Mouse (Mus musculus) liver, embryonic 13.5 days (tissue): Measurements from ENCODE around the gene Epb41l4b. TPM values are rescaled to one million over a fixed set of nuclear protein-coding genes. Genes with fewer than 3 reads are reported as not detected.

Experiments used
- ATAC-seq: fragments of 200-750 bp; cut with Nextera tagmentation; 2 replicates; pipeline ENCODE4 v1.8.0; 2017; ENCODE audit warnings: low read depth, mild to moderate bottlenecking, moderate number of reproducible peaks, moderate library complexity
- DNase-seq: peaks from one replicate; pipeline ENCODE4 v3.0.0; 2022
- H3K27ac ChIP-seq: fragments of 300-500 bp; sonication (generic); 2 replicates; pipeline ENCODE4 v1.5.1; 2015; ENCODE audit warnings: moderate library complexity, mild to moderate bottlenecking, inconsistent platforms
- H3K27me3 ChIP-seq: fragments of 300-500 bp; sonication (generic); 2 replicates; pipeline ENCODE4 v1.6.1; 2015; ENCODE audit warnings: mild to moderate bottlenecking, inconsistent platforms
- H3K36me3 ChIP-seq: fragments of 300-500 bp; sonication (generic); 2 replicates; pipeline ENCODE4 v1.6.1; 2015; ENCODE audit warnings: mild to moderate bottlenecking, inconsistent platforms
- H3K4me1 ChIP-seq: fragments of 300-500 bp; sonication (generic); replicated peaks from 2 replicates; pipeline ENCODE4 v1.6.1; 2015; ENCODE audit warnings: inconsistent platforms
- H3K4me2 ChIP-seq: fragments of 300-500 bp; sonication (generic); 2 replicates; pipeline ENCODE4 v1.6.1; 2015; ENCODE audit warnings: inconsistent platforms, mild to moderate bottlenecking, moderate library complexity
- H3K4me3 ChIP-seq: fragments of 300-500 bp; sonication (generic); replicated peaks from 2 replicates; pipeline ENCODE4 v1.5.1; 2015; ENCODE audit warnings: mild to moderate bottlenecking, inconsistent platforms
- H3K9ac ChIP-seq: fragments of 300-500 bp; sonication (generic); 2 replicates; pipeline ENCODE4 v1.6.1; 2015; ENCODE audit warnings: mild to moderate bottlenecking, inconsistent platforms
- H3K9me3 ChIP-seq: fragments of 300-500 bp; sonication (generic); replicated peaks from 2 replicates; pipeline ENCODE4 v1.6.1; 2016; ENCODE audit warnings: inconsistent platforms
- WGBS: fragments of 180-500 bp; shearing (Covaris S2); methylation state at CpG from one replicate; pipeline ENCODE4 v1.1.7; 2015; ENCODE audit not compliant: insufficient replicate concordance; 5-methylcytosine and 5-hydroxymethylcytosine counted together
- polyA plus RNA-seq: library from polyadenylated mRNA; unstranded; fragments of >200 nt; fragmentation: Nextera tagmentation; extraction: Ambion mirVana; gene quantifications from 2 replicates; pipeline ENCODE4 v1.2.1, GENCODE M21; 2015

Gene Epb41l4b
- polyA plus RNA-seq, 1 experiment from 2014 or later = 1.5 TPM

GRCm38 (mm10) chr4:56957518-56957917 is 185.7 kb downstream of the Epb41l4b start:
- 0 out of 2 replicates have a peak, but pooled peaks cover 3% of the 10 kb centered on the region for H3K4me1 ChIP-seq
- H3K27ac ChIP-seq = no peak overlapping the region
- H3K4me3 ChIP-seq = no peak overlapping the region
- DNase-seq (no peak), ATAC-seq (no peak)
- H3K9me3 ChIP-seq = no peaks in the 10 kb centered on the region
- H3K9ac ChIP-seq = no peak overlapping the region
- WGBS = 27% methylated on average over 9 of the region's 9 CpGs
- H3K36me3 ChIP-seq = no peaks in the 10 kb centered on the region
- no peak overlapping the region for H3K4me2 ChIP-seq
- H3K27me3 ChIP-seq = no peaks in the 10 kb centered on the region

GRCm38 (mm10) chr4:56953235-56953634 is 190.0 kb downstream of the Epb41l4b start:
- Histone ChIP-seq H3K9me3 (no peaks in the 10 kb centered on the region), H3K27me3 (no peaks in the 10 kb centered on the region), H3K4me2 (no peak overlapping the region), H3K27ac (no peak overlapping the region), H3K4me1 (peaks cover 6% of the 10 kb centered on the region; the same call in 1 of the 2 replicates), H3K9ac (no peak overlapping the region), H3K36me3 (no peaks in the 10 kb centered on the region), H3K4me3 (no peak overlapping the region)
- 43% methylated on average over 6 of the region's 6 CpGs for whole genome bisulfite sequencing
- DNase-seq (no peak), ATAC-seq (no peak)

GRCm38 (mm10) chr4:56951701-56952100 is 191.5 kb downstream of the Epb41l4b start:
- Histone ChIP-seq H3K27ac (no peak overlapping the region), H3K4me3 (no peak overlapping the region), H3K4me1 (peaks cover 13% of the 10 kb centered on the region), H3K4me2 (no peak overlapping the region), H3K27me3 (no peaks in the 10 kb centered on the region), H3K9ac (no peak overlapping the region), H3K36me3 (no peaks in the 10 kb centered on the region), H3K9me3 (no peaks in the 10 kb centered on the region)
- 73% methylated on average over 3 of the region's 3 CpGs for WGBS
- ATAC-seq = no peak
- no peak for DNase-seq

- no peak overlapping the region for H3K27ac ChIP-seq
Measured at GRCm38 (mm10) chr4:56949494-56949893, 193.7 kb downstream of the Epb41l4b start.

GRCm38 (mm10) chr4:56946641-56947640 is 196.3 kb downstream of the Epb41l4b start, which contains the start of gene Tmem245:
TSS of gene Tmem245 (minus strand) at chr4:56947437.
- peak; percentile 89 for DNase-seq
- Histone ChIP-seq H3K4me2 (peak within 1 kb of the TSS; percentile 92), H3K4me1 (peaks cover 51% of the 10 kb centered on the region), H3K4me3 (peak within 1 kb of the TSS; percentile 84), H3K9ac (peak within 1 kb of the TSS; percentile 87), H3K36me3 (no peaks in the 10 kb centered on the region), H3K9me3 (no peaks in the 10 kb centered on the region), H3K27ac (peak within 1 kb of the TSS; percentile 65), H3K27me3 (no peaks in the 10 kb centered on the region)
- ATAC-seq = peak; percentile 96
- WGBS = under 1% methylated on average over 107 of the region's 107 CpGs

More at GRCm38 (mm10) chr4:56949494-56949893, 193.7 kb downstream of the Epb41l4b start:
- ATAC-seq (no peak), DNase-seq (no peak)
- Histone ChIP-seq H3K36me3 (no peaks in the 10 kb centered on the region), H3K4me2 (no peak overlapping the region), H3K27me3 (no peaks in the 10 kb centered on the region), H3K9ac (no peak overlapping the region), H3K4me3 (no peak overlapping the region), H3K4me1 (peaks cover 29% of the 10 kb centered on the region), H3K9me3 (no peaks in the 10 kb centered on the region)
- 36% methylated on average over 6 of the region's 6 CpGs for WGBS

- H3K27ac ChIP-seq = no peak overlapping the region
- H3K4me1 ChIP-seq = peaks cover 56% of the 10 kb centered on the region
- ATAC-seq (no peak), DNase-seq (no peak)
- peak overlapping the region; percentile 87 for H3K9ac ChIP-seq
- H3K4me2 ChIP-seq = peak overlapping the region; percentile 92
- no peaks in the 10 kb centered on the region for H3K27me3 ChIP-seq
- peak overlapping the region; percentile 84 for H3K4me3 ChIP-seq
- no peaks in the 10 kb centered on the region for H3K9me3 ChIP-seq
- whole genome bisulfite sequencing = 5% methylated on average over 14 of the region's 14 CpGs
- no peaks in the 10 kb centered on the region for H3K36me3 ChIP-seq
Measured at GRCm38 (mm10) chr4:56946180-56946579, 197.1 kb downstream of the Epb41l4b start.

- peaks cover 71% of the 10 kb centered on the region for H3K4me1 ChIP-seq
- H3K27ac ChIP-seq = no peak overlapping the region
- no peaks in the 10 kb centered on the region for H3K36me3 ChIP-seq
- H3K9me3 ChIP-seq = no peaks in the 10 kb centered on the region
- no peak for DNase-seq
- 0 out of 2 replicates have a peak overlapping the region, but pooled peaks have one; percentile 2 for H3K4me2 ChIP-seq
- no peak overlapping the region for H3K4me3 ChIP-seq
- no peak overlapping the region for H3K9ac ChIP-seq
- no peaks in the 10 kb centered on the region for H3K27me3 ChIP-seq
- 36% methylated on average over 4 of the region's 4 CpGs for WGBS
- ATAC-seq = no peak
Measured at GRCm38 (mm10) chr4:56944286-56944685, 199.0 kb downstream of the Epb41l4b start.

GRCm38 (mm10) chr4:56943258-56943657 is 200.0 kb downstream of the Epb41l4b start:
- H3K9ac ChIP-seq = no peak overlapping the region
- no peaks in the 10 kb centered on the region for H3K9me3 ChIP-seq
- ATAC-seq = no peak
- H3K27me3 ChIP-seq = no peaks in the 10 kb centered on the region
- no peak overlapping the region for H3K4me2 ChIP-seq
- no peak for DNase-seq
- no peaks in the 10 kb centered on the region for H3K36me3 ChIP-seq
- H3K4me3 ChIP-seq = no peak overlapping the region
- no peak overlapping the region for H3K27ac ChIP-seq
- H3K4me1 ChIP-seq = peaks cover 73% of the 10 kb centered on the region
- WGBS = 65% methylated on average over 1 of the region's 1 CpGs

- Histone ChIP-seq H3K4me1 (peaks cover 69% of the 10 kb centered on the region), H3K36me3 (no peaks in the 10 kb centered on the region), H3K4me3 (no peak overlapping the region), H3K9ac (no peak overlapping the region), H3K9me3 (no peaks in the 10 kb centered on the region), H3K27me3 (no peaks in the 10 kb centered on the region), H3K27ac (no peak overlapping the region), H3K4me2 (no peak overlapping the region)
- DNase-seq = no peak
- ATAC-seq = no peak
- 81% methylated on average over 1 of the region's 1 CpGs for WGBS
Measured at GRCm38 (mm10) chr4:56942567-56942966, 200.7 kb downstream of the Epb41l4b start.
